Mouse (Mus musculus) MEL (cell line): Measurements from ENCODE around the gene Mea1. TPM values are rescaled to one million over a fixed set of nuclear protein-coding genes. Genes with fewer than 3 reads are reported as not detected.

ENCODE experiments used
- DNase-seq: peaks from one replicate; pipeline ENCODE4 v3.0.0; 2011; ENCODE audit warnings: low read depth, low spot score
- H3K27ac ChIP-seq: 2 replicates; pipeline ENCODE4 v1.5.1; 2012; ENCODE audit warnings: low read depth, mild to moderate bottlenecking, control low read depth, low read length, moderate library complexity; ENCODE audit not compliant: control insufficient read depth
- H3K27me3 ChIP-seq, 2 experiments: fragments of 150-350 bp in 1 of 2; sonication (generic) in 1 of 2; 2 replicates each; pipeline ENCODE4 v1.6.1; 2012; ENCODE audit warnings: low read length in 2 of 2, mild to moderate bottlenecking in 2 of 2, improper control_type of control experiment in 1 of 2, moderate library complexity in 1 of 2; ENCODE audit not compliant: insufficient read depth in 2 of 2, control insufficient read depth in 1 of 2
- H3K36me3 ChIP-seq, 2 experiments: 2 replicates each; pipeline ENCODE4 v1.6.1; 2012 to 2014; ENCODE audit warnings: low read length in 2 of 2, improper control_type of control experiment in 1 of 2, inconsistent platforms in 1 of 2, mild to moderate bottlenecking in 1 of 2; ENCODE audit not compliant: insufficient read depth in 2 of 2, control insufficient read depth in 1 of 2
- H3K4me1 ChIP-seq, 2 experiments: fragments of 150-350 bp in 1 of 2; sonication (generic) in 1 of 2; 2 replicates each; pipeline ENCODE4 v1.6.1; 2012; ENCODE audit warnings: low read length in 2 of 2, improper control_type of control experiment in 1 of 2, mild to moderate bottlenecking in 1 of 2; ENCODE audit not compliant: insufficient read depth in 2 of 2, control insufficient read depth in 1 of 2
- H3K4me3 ChIP-seq, 2 experiments: fragments of 150-350 bp in 1 of 2; sonication (generic) in 1 of 2; 2 replicates each; pipeline ENCODE4 v1.5.1; 2012; ENCODE audit warnings: low read depth in 2 of 2, low read length in 2 of 2, mild to moderate bottlenecking in 2 of 2, moderate library complexity in 2 of 2, control low read depth in 1 of 2, improper control_type of control experiment in 1 of 2; ENCODE audit not compliant: control insufficient read depth in 1 of 2, insufficient read depth in 1 of 2
- H3K79me2 ChIP-seq: 2 replicates; pipeline ENCODE4 v1.6.1; 2012; ENCODE audit warnings: mild to moderate bottlenecking, low read length, moderate library complexity; ENCODE audit not compliant: control insufficient read depth, poor library complexity, insufficient read depth
- H3K9ac ChIP-seq: 2 replicates; pipeline ENCODE4 v1.6.1; 2012; ENCODE audit warnings: low read depth, mild to moderate bottlenecking, control low read depth, low read length, moderate library complexity; ENCODE audit not compliant: control insufficient read depth, poor library complexity, severe bottlenecking
- H3K9me3 ChIP-seq: fragments of 150-350 bp; sonication (generic); replicated peaks from 2 replicates; pipeline ENCODE4 v1.6.1; 2012; ENCODE audit warnings: mild to moderate bottlenecking, low read length, improper control_type of control experiment, moderate library complexity; ENCODE audit not compliant: insufficient read depth
- BHLHE40 ChIP-seq: IDR thresholded peaks from 2 replicates; pipeline ENCODE4 v1.6.1; 2012; ENCODE audit warnings: low read depth, mild to moderate bottlenecking, inconsistent platforms, low read length, improper control_type of control experiment, borderline replicate concordance
- CHD1 ChIP-seq: IDR thresholded peaks from 2 replicates; pipeline ENCODE4 v1.6.1; 2012; ENCODE audit warnings: low read depth, mild to moderate bottlenecking, inconsistent platforms, low read length, improper control_type of control experiment
- CTCF ChIP-seq, 3 experiments: IDR thresholded peaks in 2 of 3; conservative IDR thresholded peaks in 1 of 3; 2 replicates each; pipeline ENCODE4 v1.5.1; 2011 to 2012; ENCODE audit warnings: low read length in 3 of 3, low read depth in 2 of 3, mild to moderate bottlenecking in 2 of 3, improper control_type of control experiment in 1 of 3, inconsistent platforms in 1 of 3, mixed read lengths in 1 of 3, moderate library complexity in 1 of 3; ENCODE audit not compliant: control insufficient read depth in 1 of 3, insufficient read depth in 1 of 3, poor library complexity in 1 of 3, severe bottlenecking in 1 of 3
- ELF1 ChIP-seq: IDR thresholded peaks from 2 replicates; pipeline ENCODE4 v1.6.1; 2014; ENCODE audit warnings: low read depth, mild to moderate bottlenecking, inconsistent platforms, low read length, improper control_type of control experiment, moderate library complexity
- EP300 ChIP-seq, 2 experiments: IDR thresholded peaks; 2 replicates each; pipeline ENCODE4 v1.6.1; 2011; ENCODE audit warnings: improper control_type of control experiment in 2 of 2, low read length in 2 of 2, low read depth in 1 of 2, mild to moderate bottlenecking in 1 of 2
- ETS1 ChIP-seq: IDR thresholded peaks from 2 replicates; pipeline ENCODE4 v1.6.1; 2012; ENCODE audit warnings: low read depth, mild to moderate bottlenecking, inconsistent platforms, low read length, improper control_type of control experiment, moderate library complexity
- GATA1 ChIP-seq: IDR thresholded peaks from 2 replicates; pipeline ENCODE4 v1.6.1; 2011; ENCODE audit warnings: low read depth, low read length, improper control_type of control experiment
- HCFC1 ChIP-seq: IDR thresholded peaks from 2 replicates; pipeline ENCODE4 v1.6.1; 2012; ENCODE audit warnings: low read depth, mild to moderate bottlenecking, inconsistent platforms, low read length, improper control_type of control experiment, moderate library complexity
- KAT2A ChIP-seq: conservative IDR thresholded peaks from 2 replicates; pipeline ENCODE4 v1.6.1; 2012; ENCODE audit warnings: low read depth, low read length, improper control_type of control experiment, inconsistent platforms
- MAX ChIP-seq: IDR thresholded peaks from 2 replicates; pipeline ENCODE4 v1.6.1; 2011; ENCODE audit warnings: low read length, improper control_type of control experiment
- MAZ ChIP-seq: IDR thresholded peaks from 2 replicates; pipeline ENCODE4 v1.6.1; 2012; ENCODE audit warnings: low read depth, mild to moderate bottlenecking, inconsistent platforms, low read length, improper control_type of control experiment
- MXI1 ChIP-seq: IDR thresholded peaks from 2 replicates; pipeline ENCODE4 v1.6.1; 2011; ENCODE audit warnings: mild to moderate bottlenecking, low read depth, low read length, improper control_type of control experiment
- MYB ChIP-seq: IDR thresholded peaks from 2 replicates; pipeline ENCODE4 v1.6.1; 2011; ENCODE audit warnings: mild to moderate bottlenecking, low read depth, low read length, improper control_type of control experiment
- MYC ChIP-seq: IDR thresholded peaks from 2 replicates; pipeline ENCODE4 v1.6.1; 2011; ENCODE audit warnings: low read depth, mild to moderate bottlenecking, low read length, improper control_type of control experiment, moderate library complexity
- NELFE ChIP-seq: IDR thresholded peaks from 2 replicates; pipeline ENCODE4 v1.6.1; 2011; ENCODE audit warnings: low read depth, low read length, improper control_type of control experiment
- NRF1 ChIP-seq: IDR thresholded peaks from 2 replicates; pipeline ENCODE4 v1.6.1; 2014; ENCODE audit warnings: low read depth, mild to moderate bottlenecking, inconsistent platforms, low read length, improper control_type of control experiment, moderate library complexity; ENCODE audit not compliant: poor library complexity, insufficient read depth, severe bottlenecking
- POLR2A ChIP-seq, 2 experiments: IDR thresholded peaks; 2 replicates each; pipeline ENCODE4 v1.6.1; 2011 to 2012; ENCODE audit warnings: low read length in 2 of 2, mild to moderate bottlenecking in 2 of 2, control low read depth in 1 of 2, improper control_type of control experiment in 1 of 2, low read depth in 1 of 2, moderate library complexity in 1 of 2; ENCODE audit not compliant: control insufficient read depth in 1 of 2, insufficient read depth in 1 of 2, poor library complexity in 1 of 2
- POLR2AphosphoS2 ChIP-seq: IDR thresholded peaks from 2 replicates; pipeline ENCODE4 v1.6.1; 2011; ENCODE audit warnings: low read length, improper control_type of control experiment
- RAD21 ChIP-seq: IDR thresholded peaks from 2 replicates; pipeline ENCODE4 v1.6.1; 2011; ENCODE audit warnings: mild to moderate bottlenecking, low read depth, low read length, improper control_type of control experiment
- RCOR1 ChIP-seq: IDR thresholded peaks from 2 replicates; pipeline ENCODE4 v1.6.1; 2012; ENCODE audit warnings: low read depth, mild to moderate bottlenecking, inconsistent platforms, low read length, improper control_type of control experiment
- SIN3A ChIP-seq: IDR thresholded peaks from 2 replicates; pipeline ENCODE4 v1.6.1; 2012; ENCODE audit warnings: low read length, improper control_type of control experiment, inconsistent platforms
- SMC3 ChIP-seq: IDR thresholded peaks from 2 replicates; pipeline ENCODE4 v1.6.1; 2011; ENCODE audit warnings: low read depth, low read length, improper control_type of control experiment
- TAL1 ChIP-seq: IDR thresholded peaks from 2 replicates; pipeline ENCODE4 v1.6.1; 2012; ENCODE audit warnings: mild to moderate bottlenecking, inconsistent platforms, low read length, moderate library complexity, mixed read lengths
- TBP ChIP-seq: IDR thresholded peaks from 2 replicates; pipeline ENCODE4 v1.8.0; 2011; ENCODE audit warnings: low read depth, low read length, improper control_type of control experiment
- TCF12 ChIP-seq: IDR thresholded peaks from 2 replicates; pipeline ENCODE4 v1.6.1; 2014; ENCODE audit warnings: low read depth, mild to moderate bottlenecking, inconsistent platforms, low read length, improper control_type of control experiment, moderate library complexity
- UBTF ChIP-seq: IDR thresholded peaks from 2 replicates; pipeline ENCODE4 v1.6.1; 2012; ENCODE audit warnings: low read depth, mild to moderate bottlenecking, inconsistent platforms, low read length, improper control_type of control experiment, moderate library complexity, borderline replicate concordance; ENCODE audit not compliant: insufficient read depth
- USF1 ChIP-seq: IDR thresholded peaks from 2 replicates; pipeline ENCODE4 v1.6.1; 2014; ENCODE audit warnings: low read depth, mild to moderate bottlenecking, inconsistent platforms, low read length, improper control_type of control experiment, moderate library complexity
- USF2 ChIP-seq, 2 experiments: IDR thresholded peaks; 2 replicates each; pipeline ENCODE4 v1.6.1; 2011 to 2012; ENCODE audit warnings: improper control_type of control experiment in 2 of 2, low read length in 2 of 2, borderline replicate concordance in 1 of 2, inconsistent platforms in 1 of 2, low read depth in 1 of 2, mild to moderate bottlenecking in 1 of 2; ENCODE audit not compliant: insufficient read depth in 1 of 2
- ZKSCAN1 ChIP-seq: IDR thresholded peaks from 2 replicates; pipeline ENCODE4 v1.6.1; 2012; ENCODE audit warnings: low read depth, mild to moderate bottlenecking, inconsistent platforms, low read length, improper control_type of control experiment, moderate library complexity
- ZMIZ1 ChIP-seq: IDR thresholded peaks from 2 replicates; pipeline ENCODE4 v1.6.1; 2012; ENCODE audit warnings: low read depth, mild to moderate bottlenecking, inconsistent platforms, low read length, improper control_type of control experiment, moderate library complexity
- polyA plus RNA-seq, 2 experiments: library from polyadenylated mRNA; stranded (reverse) in 1 of 2; unstranded in 1 of 2; fragments of >175 nt in 1 of 2; fragments of >200 nt in 1 of 2; gene quantifications; 2 replicates each; pipeline versions ENCODE4 v1.2.1 to v1.2.4; 2012; ENCODE audit warnings: low replicate concordance in 2 of 2, low read depth in 1 of 2; ENCODE audit not compliant: insufficient read length in 2 of 2, insufficient read depth in 1 of 2, missing spikeins in 1 of 2
- total RNA-seq: library from RNA; depleted of rRNA; stranded (reverse); fragments of 300-350 nt; gene quantifications from 2 replicates; pipeline ENCODE4 v1.2.3, GENCODE M21; 2012

Mea1 gene
- total and polyA plus RNA-seq, 3 experiments = 84.0 to 124 TPM; not detected in 1

- TF ChIP-seq SMC3 = no peak
- peak; percentile 21; the same call in 1 of the 2 replicates for TF ChIP-seq ZMIZ1
- no peak for TF ChIP-seq ETS1
- no peak for TF ChIP-seq MYB
- no peak for TF ChIP-seq TAL1
- peak; percentile 42; the same call in 1 of the 2 replicates for TF ChIP-seq TBP
- TF ChIP-seq HCFC1 = peak; percentile 59; the same call in 1 of the 2 replicates
- 0 out of 6 replicates have a peak, but pooled peaks of 1 of the 3 experiments have one; percentile 1 for TF ChIP-seq CTCF (IDR thresholded peaks at IDR 0.05 in 2 of 3, conservative IDR thresholded peaks at IDR 0.05 in 1 of 3; ENCODE audit: control insufficient read depth in 1 of 3, insufficient read depth in 1 of 3, low read depth in 2 of 3, low read length in 3 of 3, poor library complexity in 1 of 3, severe bottlenecking in 1 of 3)
- TF ChIP-seq MAX = peak; percentile 52
- TF ChIP-seq TCF12 = peak; percentile 23; the same call in 1 of the 2 replicates
- TF ChIP-seq NRF1 = peak; percentile 82
- TF ChIP-seq SIN3A = peak; percentile 74
- TF ChIP-seq USF1 = peak; percentile 49; the same call in 1 of the 2 replicates
- no peak for TF ChIP-seq KAT2A
- no peak for TF ChIP-seq USF2 (IDR thresholded peaks at IDR 0.05; ENCODE audit: borderline replicate concordance in 1 of 2, insufficient read depth in 1 of 2, low read depth in 1 of 2, low read length in 2 of 2)
- TF ChIP-seq RAD21 = no peak
- peak; percentile 53; the same call in 1 of the 2 replicates for TF ChIP-seq CHD1
- peak; percentile 83 for TF ChIP-seq MAZ
- TF ChIP-seq POLR2AphosphoS2 = peak; percentile 71
- no peak; the same call in 1 of the 2 replicates for TF ChIP-seq UBTF
- TF ChIP-seq GATA1 = no peak
- TF ChIP-seq EP300 (IDR thresholded peaks at IDR 0.05; ENCODE audit: low read depth in 1 of 2, low read length in 2 of 2) = no peak
- peak; percentile 69 to 83 for TF ChIP-seq POLR2A (IDR thresholded peaks at IDR 0.05; ENCODE audit: control insufficient read depth in 1 of 2, insufficient read depth in 1 of 2, low read depth in 1 of 2, low read length in 2 of 2, poor library complexity in 1 of 2)
- peak; percentile 70; the same call in 1 of the 2 replicates for TF ChIP-seq ELF1
- TF ChIP-seq RCOR1 = 0 out of 2 replicates have a peak, but pooled peaks have one; percentile 5
- peak; percentile 80 for TF ChIP-seq NELFE
- TF ChIP-seq BHLHE40 = no peak
- no peak for TF ChIP-seq ZKSCAN1
- peak; percentile 63; the same call in 1 of the 2 replicates for TF ChIP-seq MXI1
- TF ChIP-seq MYC = peak; percentile 44; the same call in 1 of the 2 replicates
- peak; percentile 93 for DNase-seq
- H3K9me3 ChIP-seq = no peaks in the 10 kb centered on the region
- peak within 1 kb of the TSS; percentile 78 to 99 for H3K4me3 ChIP-seq
- H3K36me3 ChIP-seq = peaks cover 0 to 7% of the 10 kb centered on the region in 2 experiments; a peak in 2 of 4 replicates
- H3K27me3 ChIP-seq = no peaks in the 10 kb centered on the region
- H3K27ac ChIP-seq = peak within 1 kb of the TSS; percentile 58
- peak within 1 kb of the TSS; percentile 83 for H3K9ac ChIP-seq
- peaks cover 6 to 10% of the 10 kb centered on the region in 2 experiments; a peak in 3 of 4 replicates for H3K4me1 ChIP-seq
- peaks cover 16% of the 10 kb centered on the region for H3K79me2 ChIP-seq
These were observed 28.2 kb upstream of the Mea1 start, which contains the start of gene Cul7 for GRCm38 (mm10) chr17:46650232-46651031. TSS of gene Cul7 (plus strand) at chr17:46650337.
